Mouse (Mus musculus): Measurements from ENCODE around the gene Slit1.

The Slit1 gene

DNA sequence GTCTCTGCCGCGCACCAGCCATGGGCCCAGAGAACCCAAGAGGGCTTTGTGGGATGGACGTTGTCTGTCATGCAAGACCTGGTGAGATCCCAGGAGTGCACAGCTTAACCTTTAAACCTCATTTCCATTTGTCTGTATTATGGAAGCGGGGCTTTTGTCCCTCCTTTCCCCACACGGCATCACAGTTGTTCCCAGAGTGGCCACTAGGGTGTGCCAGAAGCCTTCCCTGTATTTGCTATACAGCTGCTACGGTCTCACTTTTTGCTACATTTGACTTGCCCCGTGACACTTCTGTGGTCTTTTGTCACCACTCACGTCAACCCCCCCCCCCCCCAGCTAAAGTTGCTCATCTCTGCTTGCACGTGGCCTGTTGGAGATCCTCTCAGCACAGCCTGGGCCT is 87.5 kb downstream of the Slit1 start:
- CTCF ChIA-PET = interaction anchor here (0.5 to 0.7 kb wide), 3 partner anchors 77 to 394 kb away, joined by 7 to 15 read pairs (median 7); no protein-coding TSS in a partner anchor

DNA sequence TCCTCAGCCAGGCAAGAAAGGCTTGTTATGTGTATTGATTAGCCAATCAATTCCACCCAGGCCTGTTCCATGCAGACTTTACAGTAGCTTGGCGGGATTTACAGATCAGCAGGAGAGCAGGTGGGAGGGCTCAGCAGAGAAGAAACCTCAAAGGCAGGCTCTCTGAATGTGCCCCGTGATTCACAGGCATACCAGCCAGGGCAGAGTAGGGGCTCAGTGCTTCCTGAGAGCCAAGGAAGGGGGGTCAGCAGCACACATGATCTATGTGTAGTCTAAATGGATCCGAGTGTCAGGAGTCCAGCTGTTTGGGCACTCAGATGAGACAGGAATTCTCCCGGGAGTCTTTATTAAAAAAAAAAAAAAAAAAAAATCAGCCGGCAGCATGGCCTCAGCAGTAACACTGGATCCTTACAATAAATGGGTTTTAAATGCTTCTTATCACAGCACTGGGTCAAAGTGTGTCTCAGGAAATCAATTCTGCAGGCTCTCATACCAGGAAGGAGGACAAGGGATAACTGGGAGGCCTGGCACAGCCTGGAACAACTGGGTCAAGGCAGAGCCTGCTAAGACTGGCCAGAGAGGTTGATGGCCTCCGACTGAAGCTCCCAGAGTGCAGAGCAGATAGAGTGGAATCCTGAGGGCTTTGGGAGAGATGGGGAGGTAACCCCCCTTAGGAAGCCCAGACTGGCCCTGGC is 88.2 kb downstream of the Slit1 start:
- CTCF ChIA-PET = interaction anchor here (0.7 kb wide), 2 partner anchors 78 to 370 kb away, joined by 7 to 15 read pairs; no protein-coding TSS in a partner anchor

DNA sequence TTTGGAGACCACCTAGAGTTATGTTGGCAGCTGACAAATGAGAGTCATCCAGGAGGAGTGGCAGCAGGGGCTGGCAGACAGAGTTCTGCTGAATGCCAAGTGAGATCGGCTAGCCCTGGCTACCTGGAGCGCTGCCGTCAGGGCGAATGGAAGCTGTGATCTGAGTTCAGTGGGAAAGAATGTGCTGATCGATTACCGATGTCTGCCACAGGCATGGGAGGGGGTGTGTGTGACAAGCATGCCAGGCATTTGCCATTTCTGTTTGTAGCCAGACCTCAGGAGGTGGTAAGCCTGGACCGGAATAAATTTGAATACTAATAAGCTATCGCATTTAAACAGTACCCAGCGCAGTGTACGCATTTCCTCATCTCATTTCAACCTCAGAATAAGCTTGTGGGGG is 91.5 kb downstream of the Slit1 start:
- CTCF ChIA-PET = interaction anchor here (1.2 kb wide), 1 partner anchor 22 kb away, joined by 3 read pairs; no protein-coding TSS in a partner anchor

DNA sequence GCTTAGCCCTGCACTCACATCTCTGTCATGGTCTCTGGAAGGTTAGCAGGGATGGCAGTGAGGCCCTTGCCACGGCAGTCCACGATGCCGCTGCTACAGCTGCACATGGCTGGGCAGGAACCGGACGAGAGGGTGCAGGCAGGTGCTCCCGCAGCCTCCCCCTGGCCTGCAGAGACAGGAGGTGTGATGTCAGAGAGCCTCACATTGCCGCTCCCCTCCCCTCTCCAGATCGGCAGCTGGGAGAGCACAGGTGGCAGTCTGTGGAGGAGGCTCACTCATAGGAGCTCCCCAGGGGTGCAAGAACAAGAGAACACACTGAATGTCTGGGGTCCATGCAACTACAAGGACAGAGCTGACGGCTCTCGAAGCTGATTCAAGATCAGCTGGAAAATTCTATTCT is 94.1 kb downstream of the Slit1 start:
- CTCF ChIA-PET = interaction anchor here (0.8 kb wide), 1 partner anchor 9 kb away, joined by 3 read pairs; no protein-coding TSS in a partner anchor

DNA sequence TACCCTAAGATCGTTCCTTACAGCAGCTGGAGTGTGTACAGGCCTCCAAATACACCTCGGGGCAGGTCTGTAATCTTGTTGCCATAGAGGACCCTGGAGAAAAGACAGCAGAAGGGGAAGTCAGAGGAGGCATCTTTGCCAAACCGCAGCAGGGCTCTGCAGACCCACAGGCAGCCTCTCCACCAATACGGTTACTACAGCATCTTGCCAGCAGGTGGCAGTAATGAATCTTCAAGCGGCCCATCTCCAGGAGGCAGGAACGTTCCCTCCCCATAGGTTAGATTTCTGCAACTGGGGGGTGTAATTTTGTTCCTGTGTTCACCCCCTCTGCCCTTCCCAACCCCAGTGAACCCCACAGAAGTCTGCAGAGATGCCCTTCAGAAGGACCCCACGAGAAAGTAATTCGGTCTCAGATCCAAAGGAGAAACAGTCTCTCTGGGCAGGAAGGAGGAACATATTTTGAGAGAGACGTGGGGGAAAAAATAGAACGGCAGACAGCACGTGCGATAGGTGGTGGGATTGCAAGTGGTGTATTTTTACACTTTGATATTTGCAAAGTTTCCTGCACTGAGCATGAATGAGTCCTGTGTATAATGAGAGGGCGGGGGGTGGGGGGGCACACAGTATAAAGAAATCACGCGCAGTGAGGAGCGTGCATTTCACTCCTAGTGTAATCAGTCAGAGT is 96.4 kb downstream of the Slit1 start:
- CTCF ChIA-PET = no interaction called here

DNA sequence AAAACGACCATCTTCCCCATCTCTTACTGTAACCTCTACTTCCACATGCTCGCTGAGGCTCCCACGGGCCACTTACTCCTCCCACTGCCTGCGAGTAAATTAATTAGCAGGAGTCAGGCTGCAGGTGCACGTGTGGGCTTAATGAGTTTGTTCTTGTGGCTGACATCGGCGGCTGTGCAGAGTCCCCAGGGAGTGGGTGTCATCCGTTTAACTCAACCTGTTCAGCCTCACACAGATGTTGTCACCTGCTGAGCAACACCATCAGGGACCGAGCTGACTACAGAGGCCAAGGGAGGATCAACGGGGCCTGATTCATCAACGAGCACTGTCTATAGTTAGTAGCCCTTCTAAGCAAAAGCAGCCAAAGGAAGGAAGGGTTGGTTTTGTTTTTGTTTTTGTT is 100.5 kb downstream of the Slit1 start:
- CTCF ChIA-PET = interaction anchor here (0.6 kb wide), 1 partner anchor 30 kb away, joined by 3 read pairs; no protein-coding TSS in a partner anchor

DNA sequence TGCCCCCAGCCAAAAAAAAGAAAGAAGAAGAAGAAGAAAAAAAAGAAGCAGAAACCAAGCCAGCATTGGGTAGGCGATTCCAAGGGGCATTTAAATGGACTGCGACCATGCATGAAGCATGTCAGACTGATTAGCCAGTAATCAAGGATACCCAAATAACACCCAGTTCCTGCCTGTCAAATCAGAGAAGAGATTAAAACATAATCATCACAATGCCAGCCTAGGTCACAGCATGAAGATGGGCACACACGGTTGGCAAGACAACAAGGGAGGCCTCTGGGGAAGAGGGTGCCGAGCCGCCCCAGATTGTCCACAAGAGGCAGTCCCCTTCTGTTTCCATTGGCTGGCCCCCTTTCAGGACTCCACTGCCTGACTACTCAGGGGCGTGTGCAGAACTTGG is 108.5 kb downstream of the Slit1 start:
- CTCF ChIA-PET = no interaction called here

DNA sequence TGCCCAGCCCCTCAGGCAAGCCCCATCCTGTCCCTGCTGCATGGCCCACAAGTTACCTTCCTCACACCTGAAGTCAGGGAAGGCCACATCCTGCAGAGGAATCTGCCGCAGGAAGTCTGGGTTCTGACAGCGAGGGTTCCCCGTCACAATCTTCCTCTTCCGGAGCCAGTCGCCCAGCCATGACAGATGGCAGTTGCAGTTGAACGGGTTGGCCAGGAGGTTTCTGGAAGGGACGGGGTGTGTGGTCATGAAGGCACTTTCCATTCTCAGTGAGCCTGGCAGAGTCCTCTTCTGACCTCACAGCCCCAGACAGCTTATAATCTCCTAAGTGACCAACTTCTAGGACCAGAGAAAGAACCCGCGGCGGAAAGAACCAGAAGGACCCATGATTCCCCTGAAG is 109.4 kb downstream of the Slit1 start:
- CTCF ChIA-PET = interaction anchor here (0.7 kb wide), 1 partner anchor 8 kb away, joined by 10 read pairs; no protein-coding TSS in a partner anchor

DNA sequence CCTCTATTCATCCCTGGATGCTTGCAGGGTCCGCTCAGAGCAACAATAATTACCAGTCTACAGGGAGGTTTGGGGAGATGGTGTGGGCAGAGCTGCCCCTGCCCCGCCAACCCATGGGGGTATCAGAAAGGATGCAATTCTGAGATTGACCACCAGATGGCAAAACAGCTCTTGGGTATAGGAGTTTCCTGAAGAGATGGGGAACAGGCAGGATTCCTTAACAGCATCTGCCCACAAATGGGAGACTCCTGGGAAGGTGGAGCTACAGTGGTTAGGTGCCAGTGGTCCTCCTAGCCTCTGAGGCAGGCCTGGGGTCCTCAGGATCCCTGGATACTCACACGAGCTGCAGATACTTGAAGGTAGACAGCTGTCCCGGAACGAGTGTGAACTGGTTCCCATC is 113.9 kb downstream of the Slit1 start:
- CTCF ChIA-PET = interaction anchor here (0.7 to 1.1 kb wide), 4 partner anchors 21 to 133 kb away, joined by 3 to 6 read pairs (median 3); no protein-coding TSS in a partner anchor

DNA sequence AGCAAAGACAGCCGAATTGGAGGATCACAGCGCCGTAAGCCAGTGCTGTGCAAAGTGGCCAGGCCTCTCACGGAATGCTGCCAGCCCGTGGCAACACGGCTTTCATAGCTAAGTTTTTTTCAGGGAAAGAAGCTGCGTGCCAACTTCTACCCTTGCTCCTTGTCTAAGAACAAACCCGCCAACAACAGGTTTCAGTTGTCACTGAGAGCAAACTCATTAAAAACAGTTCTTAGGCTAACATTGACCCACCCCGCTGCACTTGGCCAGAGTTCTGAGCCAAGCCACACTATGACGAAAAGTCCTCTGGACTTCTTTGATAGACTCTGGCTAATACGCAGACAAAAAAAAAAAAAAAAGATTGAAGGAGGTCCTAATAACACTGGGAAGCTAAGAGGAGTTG is 114.5 kb downstream of the Slit1 start:
- CTCF ChIA-PET = interaction anchor here (0.6 to 1.1 kb wide), 2 partner anchors 9 to 134 kb away, joined by 3 read pairs; no protein-coding TSS in a partner anchor

DNA sequence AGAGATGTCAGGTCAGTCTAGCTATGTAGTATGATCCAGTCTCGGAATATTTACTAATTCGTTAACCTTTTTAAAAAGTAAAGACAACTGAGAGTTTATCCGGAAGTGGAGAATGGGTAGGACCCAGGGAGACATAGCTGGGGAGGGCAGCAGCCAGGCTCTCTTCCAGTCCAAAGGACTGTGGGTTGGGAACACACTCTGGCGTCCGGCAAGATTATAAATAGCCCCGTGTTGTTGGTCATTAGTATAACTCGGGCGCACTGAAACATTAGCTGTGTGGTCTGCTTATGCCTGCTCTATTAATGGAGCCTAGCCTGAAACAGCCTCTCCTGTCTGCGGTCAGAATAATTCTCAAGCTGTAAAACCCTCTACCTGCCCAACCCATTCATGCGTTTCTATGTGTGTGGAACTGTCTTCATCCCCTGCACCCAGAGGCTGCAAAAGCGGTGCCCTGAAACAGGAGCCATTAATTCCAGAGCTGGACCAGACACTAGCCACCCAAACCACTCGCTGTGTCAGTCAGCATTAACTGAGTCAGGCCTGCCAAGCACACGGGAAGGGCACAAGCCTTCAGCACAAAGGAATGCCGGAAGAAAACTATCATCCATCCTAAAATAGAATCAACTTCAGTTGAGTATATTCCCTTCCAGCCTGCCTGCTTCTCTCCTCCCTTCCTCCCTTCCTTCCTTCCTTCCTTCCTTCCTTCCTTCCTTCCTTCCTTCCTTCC is 122.9 kb downstream of the Slit1 start:
- CTCF ChIA-PET = interaction anchor here (0.7 kb wide), 1 partner anchor 57 kb away, joined by 8 read pairs; no protein-coding TSS in a partner anchor

DNA sequence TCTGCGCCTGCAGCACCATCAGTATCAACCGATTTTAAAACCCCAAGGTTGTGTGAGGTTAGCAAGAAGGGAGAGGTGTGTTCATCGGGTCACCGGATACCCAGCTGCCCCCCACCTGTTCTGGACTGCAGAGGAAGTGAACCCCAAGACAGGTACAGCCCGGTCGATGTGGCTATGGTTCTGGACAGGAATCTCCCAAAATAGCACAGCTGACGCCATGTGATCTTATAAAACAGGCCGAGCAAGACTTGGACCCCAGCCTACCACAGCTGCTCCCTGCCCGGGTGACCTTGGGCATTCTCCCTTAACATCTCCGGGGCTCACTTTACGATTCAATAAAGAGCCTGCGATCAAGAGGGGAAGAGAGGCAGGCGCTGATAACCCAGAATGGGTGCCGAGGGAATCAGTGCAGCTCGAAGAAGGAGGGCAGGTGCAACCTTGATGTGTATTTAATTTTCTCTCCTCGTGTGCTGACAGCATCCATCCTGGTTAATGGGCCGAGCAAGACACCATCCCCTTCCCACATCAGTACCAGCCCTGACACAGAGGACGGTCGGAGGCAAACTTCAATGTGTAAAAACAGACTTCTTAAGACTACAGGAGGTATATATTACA is 124.6 kb downstream of the Slit1 start:
- CTCF ChIA-PET = no interaction called here

DNA sequence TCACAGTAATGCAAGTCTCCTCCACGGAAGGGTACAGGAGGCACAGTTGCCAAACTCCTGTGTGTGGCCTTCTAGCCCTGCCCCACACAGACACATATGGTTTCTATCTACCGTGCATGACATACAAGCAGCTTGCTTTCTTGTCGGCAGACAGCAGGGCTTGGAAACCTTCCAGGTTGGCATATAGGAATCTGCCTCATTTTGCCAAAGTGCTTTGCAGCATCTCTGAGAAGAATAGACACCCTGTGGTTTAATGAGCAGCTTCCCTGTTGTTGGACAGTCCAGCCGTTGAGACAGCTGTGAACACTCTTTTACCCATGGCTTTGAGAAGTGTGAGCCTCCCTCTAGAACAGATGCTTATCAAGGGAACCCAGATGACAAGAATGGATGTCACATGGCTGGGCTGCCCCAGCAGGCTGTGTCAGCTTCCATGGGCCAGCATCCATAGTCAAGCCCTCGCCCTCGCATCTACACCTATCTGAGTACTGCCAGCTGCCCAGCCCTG is 125.3 kb downstream of the Slit1 start:
- CTCF ChIA-PET = no interaction called here

DNA sequence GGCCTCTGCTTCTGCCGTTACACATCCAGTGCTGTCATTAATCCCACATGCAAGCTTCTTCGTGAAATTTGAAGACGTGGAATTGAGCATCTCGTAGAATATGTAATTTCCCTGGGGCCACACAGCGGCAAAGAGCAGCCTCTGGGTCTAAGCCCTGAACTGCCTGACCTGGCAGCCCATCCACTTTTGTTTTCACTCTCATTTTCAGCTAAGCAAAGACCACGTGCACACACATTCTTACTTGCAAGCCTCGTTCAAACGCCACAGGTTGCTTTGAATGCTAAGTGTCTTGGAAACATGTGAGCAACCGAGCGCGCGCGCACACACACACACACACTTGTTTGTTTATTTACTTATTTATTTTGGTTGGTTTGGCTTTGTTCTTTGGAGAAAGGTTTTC is 126.4 kb downstream of the Slit1 start:
- CTCF ChIA-PET = no interaction called here

DNA sequence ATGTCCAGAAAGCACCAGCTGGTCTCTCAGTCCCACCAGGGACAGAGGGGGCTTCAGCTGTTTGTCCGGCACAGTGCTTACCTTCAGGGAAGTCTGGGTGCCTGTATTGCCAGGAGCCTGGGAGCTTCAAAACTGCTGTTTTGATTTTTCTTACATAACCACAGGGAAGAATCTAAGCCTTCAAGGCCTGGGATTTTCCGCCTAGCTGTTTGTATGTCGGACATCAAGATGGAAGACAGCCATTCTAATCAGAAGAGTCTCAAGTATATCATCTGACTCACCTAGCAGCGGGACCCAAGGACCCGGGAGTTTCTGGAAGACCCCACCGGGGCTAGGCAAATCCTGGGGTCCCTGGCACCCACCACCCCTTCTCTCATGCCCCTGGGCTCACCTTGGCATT is 127.2 kb downstream of the Slit1 start:
- CTCF ChIA-PET = interaction anchor here (0.5 to 0.6 kb wide), 2 partner anchors 9 to 232 kb away, joined by 3 read pairs; partner anchors contain the start of gene Frat2

DNA sequence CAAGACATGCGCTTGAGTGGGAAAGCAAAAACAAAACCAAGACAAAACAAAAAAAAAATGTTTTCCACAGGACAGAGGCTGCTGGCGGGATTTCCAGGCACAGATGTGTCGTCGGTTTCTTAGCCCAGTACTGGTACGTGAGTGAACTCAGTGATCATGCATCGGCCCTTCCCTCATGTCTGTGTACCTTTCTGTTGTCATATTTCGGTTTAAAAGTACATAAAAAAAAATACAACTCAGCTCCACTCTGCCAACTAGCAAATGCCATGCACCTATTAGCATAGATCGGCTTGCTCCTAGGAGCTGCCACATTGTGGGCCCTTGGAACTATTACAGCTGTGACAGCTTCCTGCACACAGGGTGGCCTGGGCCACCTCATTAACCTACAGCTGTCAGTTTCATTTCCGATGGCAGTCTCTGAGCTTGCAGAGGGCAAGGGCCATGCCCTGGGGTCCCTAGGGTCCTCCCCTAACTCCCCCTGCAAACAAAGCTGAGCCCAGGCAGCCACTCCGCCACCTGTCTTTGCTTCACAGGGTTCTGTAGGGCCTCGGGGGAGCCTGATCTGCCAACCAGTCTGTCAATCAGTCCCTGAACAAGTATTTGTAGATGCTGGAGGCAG is 127.8 kb downstream of the Slit1 start:
- CTCF ChIA-PET = interaction anchor here (0.5 to 0.6 kb wide), 2 partner anchors 9 to 232 kb away, joined by 3 read pairs; partner anchors contain the start of gene Frat2

DNA sequence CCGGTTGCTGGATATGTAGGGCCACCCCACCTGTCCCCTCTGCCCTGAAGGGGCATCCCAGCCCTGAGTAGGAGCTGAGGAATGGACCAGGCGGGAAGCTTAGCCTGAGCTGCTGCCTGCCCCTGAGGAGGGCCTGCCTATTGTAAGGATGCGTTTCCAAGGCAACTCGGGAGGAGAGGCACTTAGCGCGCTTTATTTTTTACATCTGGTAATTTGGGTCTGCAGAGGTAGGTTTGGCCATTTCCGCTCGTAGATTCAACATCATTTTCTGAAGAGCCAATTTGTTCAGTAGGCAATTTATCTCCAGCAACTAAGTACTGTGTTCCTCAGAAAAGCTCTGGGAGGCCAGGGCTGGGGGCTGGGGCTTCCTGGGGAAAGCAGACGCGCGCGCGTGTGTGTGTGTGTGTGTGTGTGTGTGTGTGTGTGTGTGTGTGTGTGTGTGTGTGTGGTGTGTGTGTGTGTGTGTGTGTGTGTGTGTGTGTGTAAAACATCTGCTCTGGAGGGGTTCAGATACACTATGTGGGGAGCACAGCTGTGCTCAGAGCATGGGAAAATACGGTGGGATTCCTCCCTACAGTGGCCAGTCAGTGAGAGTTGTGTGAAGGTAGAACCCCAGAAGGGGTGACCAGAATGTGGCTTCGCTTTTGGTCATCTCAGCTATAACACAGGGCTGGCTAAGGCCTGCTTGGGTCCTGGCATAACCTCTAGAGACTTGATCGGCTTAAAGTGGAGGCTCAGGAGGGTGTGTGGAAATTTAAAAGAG is 130.0 kb downstream of the Slit1 start:
- CTCF ChIA-PET = interaction anchor here (0.6 kb wide), 1 partner anchor 29 kb away, joined by 3 read pairs; no protein-coding TSS in a partner anchor

DNA sequence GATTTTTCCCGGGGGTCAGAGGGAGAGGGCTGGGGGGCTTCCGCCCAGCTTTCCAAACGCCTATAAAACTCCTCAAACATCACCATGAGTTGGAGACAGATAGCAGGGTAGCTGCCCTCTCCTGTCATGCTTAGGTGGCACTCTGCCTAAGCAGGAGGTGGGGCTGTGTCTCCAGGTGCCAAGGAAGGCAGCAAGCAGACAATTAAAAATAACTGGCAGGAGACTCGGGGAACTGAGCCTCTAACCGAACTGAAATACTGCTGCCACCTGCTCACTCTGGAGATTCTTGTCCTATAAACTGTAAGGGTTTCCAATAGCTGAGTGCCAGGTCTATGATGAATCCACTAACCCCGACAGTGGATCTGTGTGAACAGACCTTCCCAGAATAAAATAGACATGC is 131.8 kb downstream of the Slit1 start:
- CTCF ChIA-PET = interaction anchor here (0.5 kb wide), 1 partner anchor 268 kb away, joined by 8 read pairs; no protein-coding TSS in a partner anchor

DNA sequence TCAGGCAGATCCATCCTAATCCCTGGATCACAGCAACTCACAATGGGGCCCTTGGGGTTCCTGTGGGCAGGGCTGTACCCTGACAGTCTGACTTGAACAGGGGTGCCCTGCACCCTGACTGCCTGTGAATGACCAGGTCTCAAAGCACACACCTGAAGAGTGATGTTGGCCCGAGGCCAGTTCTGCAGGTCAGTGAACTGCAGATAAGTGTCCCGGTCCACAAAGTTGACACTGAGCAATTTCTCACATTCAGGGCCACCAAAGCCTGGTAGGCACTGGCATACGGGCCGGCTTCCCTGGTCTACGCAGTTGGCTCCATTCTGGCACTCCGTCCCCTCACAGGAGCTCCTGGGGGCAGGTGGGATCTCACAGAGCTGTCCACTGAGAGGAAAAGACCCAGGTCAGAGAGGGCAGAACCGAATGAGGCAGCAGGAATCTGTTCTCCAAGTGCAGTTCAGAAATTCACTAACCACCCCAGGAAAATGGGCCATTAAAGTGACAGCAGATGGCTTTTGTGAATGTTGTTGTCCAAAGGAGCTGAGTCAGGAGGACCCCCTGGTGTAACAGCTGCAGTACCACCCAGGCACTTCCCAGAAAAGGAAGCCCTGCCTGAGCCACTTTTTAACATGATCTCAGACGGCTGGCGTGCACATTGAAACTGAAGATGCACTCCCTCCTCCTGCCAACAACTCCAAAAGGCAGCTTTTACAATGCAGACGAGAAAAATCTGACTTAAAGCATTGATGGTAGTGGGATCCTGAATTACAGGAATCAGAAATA is 137.1 kb downstream of the Slit1 start:
- CTCF ChIA-PET = interaction anchor here (0.7 kb wide), 1 partner anchor 10 kb away, joined by 3 read pairs; no protein-coding TSS in a partner anchor
